Mouse (Mus musculus): ENCODE measurements around the gene Sumo1.

GRCm38 (mm10) chr1:59642488-59642887 is 28.1 kb downstream of the Sumo1 start:
- TF ChIP-seq POLR2A (IDR thresholded peaks at IDR 0.05; ENCODE audit: insufficient read depth, low read length) (no peak), CTCF (IDR thresholded peaks at IDR 0.05; ENCODE audit: low read depth, low read length) (no peak), EP300 (IDR thresholded peaks at IDR 0.05; ENCODE audit: insufficient read depth, low read depth, low read length) (no peak)
